9 mouse cellular contexts compared by ENCODE assay signal in genomic region chr2:170520321-170520971, GRCm38 (mm10). TPM values are rescaled to one million over a fixed set of nuclear protein-coding genes. Genes with fewer than 3 reads are reported as not detected.
DNase-seq lines count a peak whose midpoint lies in the region; ATAC-seq and TF ChIP-seq lines count a peak whose summit lies in the region.
"Had no signal": no experiment of that assay in that cellular context is flagged by ENCODE, and none has a peak within 500 bp of the region (broad histone marks: within the 10 kb centered on the region; RNA-seq: fewer than 3 reads in every experiment).

No protein-coding gene starts in this region.

- H3K4me2 ChIP-seq in heart, postnatal 0 days (ENCODE audit: low read depth, low read length) = no peak overlapping the region
- H3K4me2 ChIP-seq in hindbrain, embryonic 12.5 days (replicated peaks) = no peak overlapping the region
- no peak overlapping the region for H3K4me2 ChIP-seq in midbrain, embryonic 13.5 days (replicated peaks)

- H3K4me3 ChIP-seq in heart, postnatal 0 days (ENCODE audit: low read depth, low read length) = no peak overlapping the region
- H3K4me3 ChIP-seq in hindbrain, embryonic 12.5 days = no peak overlapping the region
- no peak overlapping the region for H3K4me3 ChIP-seq in midbrain, embryonic 13.5 days (replicated peaks)
- H3K4me3 ChIP-seq: megakaryocyte, embryonic 14.5 days had no signal

- peak; percentile 71 for DNase-seq in heart, postnatal 0 days (ENCODE audit: low spot score)
- DNase-seq in heart, postnatal 25 days (ENCODE audit: low spot score) = no peak
- DNase-seq in MEL-GATA-1-ER (ENCODE audit: extremely low read depth, low read depth) = peak; percentile 33
- peak; percentile 86 for DNase-seq in embryo, embryonic 10 days (ENCODE audit: low spot score)
- DNase-seq in left cerebral cortex, postnatal 4 days = peak; percentile 66
- peak; percentile 12 to 37 for DNase-seq in thymus, postnatal 10 days (ENCODE audit: low spot score in 2 of 2)

- H3K9me3 ChIP-seq in heart, postnatal 0 days (replicated peaks; ENCODE audit: control insufficient read depth, low read length) = no peaks in the 10 kb centered on the region
- H3K9me3 ChIP-seq in hindbrain, embryonic 12.5 days (replicated peaks) = no peaks in the 10 kb centered on the region
- H3K9me3 ChIP-seq in midbrain, embryonic 13.5 days = no peaks in the 10 kb centered on the region
- H3K9me3 ChIP-seq: megakaryocyte, embryonic 14.5 days had no signal

- H3K4me1 ChIP-seq in heart, postnatal 0 days (ENCODE audit: control insufficient read depth, insufficient read depth) = no peaks in the 10 kb centered on the region
- H3K4me1 ChIP-seq in hindbrain, embryonic 12.5 days = 0 out of 2 replicates have a peak, but pooled peaks cover 3% of the 10 kb centered on the region
- 0 out of 2 replicates have a peak, but pooled peaks cover 5% of the 10 kb centered on the region for H3K4me1 ChIP-seq in midbrain, embryonic 13.5 days (replicated peaks)

- no peak overlapping the region for H3K9ac ChIP-seq in heart, postnatal 0 days (replicated peaks; ENCODE audit: low read depth, low read length)
- no peak overlapping the region for H3K9ac ChIP-seq in hindbrain, embryonic 12.5 days
- no peak overlapping the region for H3K9ac ChIP-seq in midbrain, embryonic 13.5 days (replicated peaks)

- TF ChIP-seq EP300 in heart, postnatal 0 days (IDR thresholded peaks at IDR 0.05; ENCODE audit: low read depth) = no peak

- WGBS in heart, postnatal 0 days = 7% methylated on average over 7 of the region's 7 CpGs
- 6% methylated on average over 7 of the region's 7 CpGs for WGBS in hindbrain, embryonic 12.5 days
- 9% methylated on average over 7 of the region's 7 CpGs for WGBS in midbrain, embryonic 13.5 days

- H3K27me3 ChIP-seq in heart, postnatal 0 days (ENCODE audit: control insufficient read depth, insufficient read depth, low read length) = no peaks in the 10 kb centered on the region
- no peaks in the 10 kb centered on the region for H3K27me3 ChIP-seq in hindbrain, embryonic 12.5 days
- no peaks in the 10 kb centered on the region for H3K27me3 ChIP-seq in midbrain, embryonic 13.5 days
- H3K27me3 ChIP-seq: megakaryocyte, embryonic 14.5 days had no signal

- intact Hi-C loops in heart, postnatal 25 days (cut with DNase I) = loop anchor here (1.0 to 10.0 kb wide), 3 partner anchors 76 to 1694 kb away; no protein-coding TSS in a partner anchor
- intact Hi-C loops in left cerebral cortex, postnatal 4 days (cut with DNase I) = loop anchor here (1.0 to 10.0 kb wide), 4 partner anchors 76 to 1697 kb away; no protein-coding TSS in a partner anchor

- ATAC-seq in heart, postnatal 0 days (ENCODE audit: insufficient read depth, low read depth) = peak; percentile 68; the same call in 1 of the 2 replicates
- peak; percentile 61 for ATAC-seq in hindbrain, embryonic 12.5 days (ENCODE audit: low FRiP score)
- ATAC-seq in midbrain, embryonic 13.5 days = peak; percentile 63; the same call in 1 of the 2 replicates

- no peak overlapping the region for H3K27ac ChIP-seq in heart, postnatal 0 days (ENCODE audit: low read depth)
- no peak overlapping the region for H3K27ac ChIP-seq in hindbrain, embryonic 12.5 days
- no peak overlapping the region for H3K27ac ChIP-seq in midbrain, embryonic 13.5 days

- peaks cover 37% of the 10 kb centered on the region for H3K36me3 ChIP-seq in heart, postnatal 0 days (replicated peaks; ENCODE audit: control insufficient read depth, insufficient read depth, low read length)
- H3K36me3 ChIP-seq in hindbrain, embryonic 12.5 days = peaks cover 35% of the 10 kb centered on the region
- H3K36me3 ChIP-seq in midbrain, embryonic 13.5 days = peaks cover 40% of the 10 kb centered on the region

- TF ChIP-seq CTCF in heart, postnatal 0 days (IDR thresholded peaks at IDR 0.05; ENCODE audit: low read depth) = peak; percentile 61

RNA-seq across cellular contexts. Expression of gene Cyp24a1, which starts 23.5 kb away (rescaled TPM):
- not detected in 2 replicates for total RNA-seq in heart, postnatal 0 days (2014; rRNA removed; ENCODE audit: low replicate concordance)
- not detected in 2 replicates for polyA plus RNA-seq in heart, postnatal 0 days (2015; fragmentation: Nextera tagmentation; extraction: Ambion mirVana)
- total RNA-seq in heart, postnatal 25 days (2021) = not detected
- polyA plus RNA-seq in hindbrain, embryonic 12.5 days (2016; fragmentation: Nextera tagmentation; extraction: Ambion mirVana) = 0.10 TPM in 1 of 2 replicates, not detected in the other
- not detected for total RNA-seq in left cerebral cortex, postnatal 4 days (2021)
- polyA plus RNA-seq in midbrain, embryonic 13.5 days (2015; fragmentation: Nextera tagmentation; extraction: Ambion mirVana) = 0.10 and 0.17 TPM in 2 replicates

RNA-seq across cellular contexts. Expression of gene Pfdn4, which starts 24.2 kb away (rescaled TPM):
- 11.4 and 30.2 TPM in 2 replicates for total RNA-seq in heart, postnatal 0 days (2014; rRNA removed; ENCODE audit: low replicate concordance)
- 42.1 and 46.2 TPM in 2 replicates for polyA plus RNA-seq in heart, postnatal 0 days (2015; fragmentation: Nextera tagmentation; extraction: Ambion mirVana)
- 10 to 100 TPM; 11.1 to 12.2 TPM for total RNA-seq in heart, postnatal 25 days (2021)
- 128 and 139 TPM in 2 replicates for polyA plus RNA-seq in hindbrain, embryonic 12.5 days (2016; fragmentation: Nextera tagmentation; extraction: Ambion mirVana)
- total RNA-seq in left cerebral cortex, postnatal 4 days (2021) = 10 to 100 TPM; 44.1 to 53.1 TPM
- 127 and 147 TPM in 2 replicates for polyA plus RNA-seq in midbrain, embryonic 13.5 days (2015; fragmentation: Nextera tagmentation; extraction: Ambion mirVana)
